Mouse (Mus musculus) kidney, embryonic 15.5 days (tissue): ENCODE data around the gene Fam151a. TPM values are rescaled to one million over a fixed set of nuclear protein-coding genes. Genes with fewer than 3 reads are reported as not detected.
"Not testable (repeated sequence)": the region's sequence is repeated elsewhere in the genome, so short reads cannot be mapped to it uniquely, and the experiment has no call there.

Experiments
- ATAC-seq: fragments of 200-750 bp; cut with Nextera tagmentation; replicated peaks from 2 replicates; pipeline ENCODE4 v1.8.0; 2017; ENCODE audit warnings: moderate TSS enrichment; ENCODE audit not compliant: low FRiP score
- H3K27ac ChIP-seq: fragments of 300-500 bp; sonication (generic); 2 replicates; pipeline ENCODE4 v1.5.1; 2015; ENCODE audit warnings: mild to moderate bottlenecking, inconsistent platforms
- H3K27me3 ChIP-seq: fragments of 300-500 bp; sonication (generic); 2 replicates; pipeline ENCODE4 v1.6.1; 2015; ENCODE audit warnings: inconsistent platforms
- H3K36me3 ChIP-seq: fragments of 300-500 bp; sonication (generic); 2 replicates; pipeline ENCODE4 v1.6.1; 2015; ENCODE audit warnings: inconsistent platforms
- H3K4me1 ChIP-seq: fragments of 300-500 bp; sonication (generic); 2 replicates; pipeline ENCODE4 v1.6.1; 2015; ENCODE audit warnings: inconsistent platforms
- H3K4me2 ChIP-seq: fragments of 300-500 bp; sonication (generic); 2 replicates; pipeline ENCODE4 v1.6.1; 2015; ENCODE audit warnings: moderate library complexity, mild to moderate bottlenecking, inconsistent platforms
- H3K4me3 ChIP-seq: fragments of 300-500 bp; sonication (generic); replicated peaks from 2 replicates; pipeline ENCODE4 v1.5.1; 2015; ENCODE audit warnings: mild to moderate bottlenecking, inconsistent platforms
- H3K9ac ChIP-seq: fragments of 300-500 bp; sonication (generic); 2 replicates; pipeline ENCODE4 v1.6.1; 2015; ENCODE audit warnings: mild to moderate bottlenecking, inconsistent platforms
- H3K9me3 ChIP-seq: fragments of 300-500 bp; sonication (generic); replicated peaks from 2 replicates; pipeline ENCODE4 v1.6.1; 2016; ENCODE audit warnings: inconsistent platforms
- WGBS: fragments of 180-500 bp; shearing (Covaris S2); methylation state at CpG from one replicate; pipeline ENCODE4 v1.1.7; 2015; ENCODE audit warnings: mixed read lengths; 5-methylcytosine and 5-hydroxymethylcytosine counted together
- polyA plus RNA-seq: library from polyadenylated mRNA; unstranded; fragments of >200 nt; fragmentation: Nextera tagmentation; extraction: Ambion mirVana; gene quantifications from 2 replicates; pipeline ENCODE4 v1.2.1, GENCODE M21; 2015

Gene Fam151a
- polyA plus RNA-seq, 1 experiment from 2014 or later: 5.3 TPM

GRCm38 (mm10) chr4:106778116-106778788 is 44.6 kb downstream of the Fam151a start:
- no peak overlapping the region for H3K9ac ChIP-seq
- WGBS: 44% methylated on average over 5 of the region's 5 CpGs
- peak overlapping the region; percentile 76 for H3K27ac ChIP-seq
- peak; percentile 92 for ATAC-seq
- peaks cover 42% of the 10 kb centered on the region for H3K4me1 ChIP-seq
- no peaks in the 10 kb centered on the region for H3K27me3 ChIP-seq
- H3K4me2 ChIP-seq: no peak overlapping the region
- no peak overlapping the region for H3K4me3 ChIP-seq
- H3K9me3 ChIP-seq: no peaks in the 10 kb centered on the region
- no peaks in the 10 kb centered on the region for H3K36me3 ChIP-seq

DNA sequence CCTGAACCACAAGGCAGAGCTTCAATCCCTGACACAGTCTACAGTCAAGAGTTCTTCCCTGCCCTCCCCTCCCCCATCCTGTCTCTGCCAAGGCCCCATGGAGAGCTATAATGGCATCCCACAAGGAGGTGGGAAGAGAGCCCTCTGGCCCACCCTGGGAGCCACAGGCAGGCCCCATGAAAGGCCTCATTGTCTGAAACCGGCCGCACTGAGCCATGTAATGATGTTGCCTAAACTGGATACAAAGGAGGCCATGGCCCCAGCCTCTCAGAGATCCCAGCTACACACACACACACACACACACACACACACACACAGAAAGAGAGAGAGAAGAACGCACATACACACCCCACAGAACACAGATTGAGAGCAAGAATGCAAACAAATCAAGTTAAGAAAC is 46.4 kb downstream of the Fam151a start:
- no peaks in the 10 kb centered on the region for H3K36me3 ChIP-seq
- no peak overlapping the region for H3K4me3 ChIP-seq
- H3K4me1 ChIP-seq: peaks cover 47% of the 10 kb centered on the region
- H3K9ac ChIP-seq: no peak overlapping the region
- ATAC-seq: peak; percentile 22; the same call in 1 of the 2 replicates
- WGBS: 34% methylated on average over 3 of the region's 3 CpGs
- H3K9me3 ChIP-seq: no peaks in the 10 kb centered on the region
- H3K27me3 ChIP-seq: no peaks in the 10 kb centered on the region
- H3K27ac ChIP-seq: peak overlapping the region; percentile 51
- H3K4me2 ChIP-seq: no peak overlapping the region

DNA sequence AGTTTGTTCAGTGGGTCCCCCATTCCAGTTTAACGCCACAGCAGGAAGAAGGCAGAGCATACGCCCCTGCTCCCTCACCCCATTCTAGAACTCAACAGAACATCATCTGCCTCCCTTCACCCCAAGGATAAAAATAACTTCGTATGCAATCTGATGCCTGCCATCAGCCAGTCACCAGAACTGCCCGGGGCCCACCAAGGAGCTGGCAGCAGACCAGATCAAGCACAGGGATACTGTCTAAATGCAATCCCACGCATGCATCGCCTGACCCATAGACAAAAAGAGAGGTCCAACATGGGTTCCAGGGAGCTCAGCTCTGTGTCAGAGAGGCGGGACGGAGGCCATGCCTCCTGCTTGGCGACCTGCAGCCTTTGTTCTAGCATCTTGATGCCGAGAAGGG is 49.4 kb downstream of the Fam151a start:
- ATAC-seq: no peak
- Histone ChIP-seq H3K4me2 (no peak overlapping the region), H3K36me3 (no peaks in the 10 kb centered on the region), H3K27me3 (no peaks in the 10 kb centered on the region), H3K4me3 (no peak overlapping the region), H3K27ac (no peak overlapping the region), H3K9me3 (no peaks in the 10 kb centered on the region), H3K9ac (no peak overlapping the region), H3K4me1 (peaks cover 64% of the 10 kb centered on the region)
- WGBS: 66% methylated on average over 10 of the region's 10 CpGs

- 90% methylated on average over 7 of the region's 7 CpGs for WGBS
- no peak overlapping the region for H3K9ac ChIP-seq
- H3K27ac ChIP-seq: 0 out of 2 replicates have a peak overlapping the region, but pooled peaks have one; percentile 91
- H3K4me2 ChIP-seq: no peak overlapping the region
- no peaks in the 10 kb centered on the region for H3K9me3 ChIP-seq
- H3K36me3 ChIP-seq: no peaks in the 10 kb centered on the region
- H3K4me1 ChIP-seq: peaks cover 64% of the 10 kb centered on the region
- ATAC-seq: no peak
- H3K4me3 ChIP-seq: no peak overlapping the region
- no peaks in the 10 kb centered on the region for H3K27me3 ChIP-seq
Observed at GRCm38 (mm10) chr4:106784806-106785205, 51.1 kb downstream of the Fam151a start.

DNA sequence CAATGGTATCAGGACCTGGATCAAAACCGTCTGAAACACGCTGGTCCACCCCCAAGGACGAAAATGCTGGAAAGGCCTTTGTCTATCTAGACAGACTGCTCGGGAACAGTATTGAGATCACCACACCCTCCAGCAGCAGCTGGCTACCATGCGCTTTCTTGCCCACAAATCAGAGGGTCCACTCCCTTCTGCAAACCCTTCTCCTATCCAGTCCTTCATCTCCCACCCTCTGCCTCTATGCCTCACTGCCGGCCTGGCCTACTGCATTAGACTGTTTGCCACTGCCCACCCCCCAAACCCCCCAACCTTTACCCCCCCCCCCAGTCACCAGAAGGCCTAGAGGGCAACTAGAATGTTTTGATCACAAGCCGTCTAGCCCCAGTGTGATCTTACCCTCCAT is 51.7 kb downstream of the Fam151a start:
- no peaks in the 10 kb centered on the region for H3K36me3 ChIP-seq
- no peak for ATAC-seq
- H3K4me3 ChIP-seq: no peak overlapping the region
- no peak overlapping the region for H3K9ac ChIP-seq
- 60% methylated on average over 7 of the region's 7 CpGs for WGBS
- H3K27ac ChIP-seq: peak overlapping the region; percentile 91; the same call in 1 of the 2 replicates
- H3K4me2 ChIP-seq: no peak overlapping the region
- H3K27me3 ChIP-seq: no peaks in the 10 kb centered on the region
- no peaks in the 10 kb centered on the region for H3K9me3 ChIP-seq
- peaks cover 66% of the 10 kb centered on the region for H3K4me1 ChIP-seq

DNA sequence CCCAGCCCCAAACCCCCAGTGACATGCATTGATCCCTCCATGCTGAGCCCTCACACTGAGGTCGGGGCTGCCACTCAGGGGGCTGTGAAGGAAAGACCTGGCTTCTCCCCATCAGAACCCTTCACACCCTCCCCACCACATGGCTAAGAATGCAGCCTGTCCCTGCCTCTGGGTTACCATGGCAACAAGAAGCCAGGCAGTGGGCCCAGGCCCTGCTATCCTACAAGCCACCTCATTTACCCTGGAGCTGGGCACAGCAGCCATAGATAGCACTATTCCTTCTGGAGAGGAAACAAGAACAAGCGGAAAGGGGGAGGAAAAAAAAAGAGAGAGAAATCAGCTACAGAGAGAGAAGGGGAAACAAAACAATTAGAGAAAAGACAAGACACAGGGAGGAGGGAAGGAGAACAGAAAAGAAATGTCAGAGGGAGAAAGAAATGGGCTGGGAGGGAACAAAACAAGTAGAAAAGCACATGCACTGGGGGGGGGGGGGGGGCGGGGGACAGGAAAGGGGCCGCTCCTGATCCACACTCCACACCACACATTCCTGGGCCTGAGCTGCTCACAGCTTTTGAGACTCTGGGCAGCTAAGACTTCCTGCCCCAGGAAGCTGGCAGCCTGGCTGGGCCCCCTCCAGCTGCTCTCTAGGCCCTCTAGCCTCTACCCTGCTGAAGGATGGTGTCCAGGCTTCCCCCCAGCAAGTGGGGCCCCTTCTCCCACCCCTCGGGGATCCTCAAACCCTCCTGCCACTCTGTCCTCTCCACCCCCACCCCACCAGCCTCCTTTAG is 52.3 kb downstream of the Fam151a start:
- ATAC-seq: peak; percentile 67
- no peaks in the 10 kb centered on the region for H3K27me3 ChIP-seq
- 13% methylated on average over 4 of the region's 5 CpGs for WGBS
- H3K27ac ChIP-seq: peak overlapping the region; percentile 91
- peaks cover 62% of the 10 kb centered on the region for H3K4me1 ChIP-seq
- no peaks in the 10 kb centered on the region for H3K36me3 ChIP-seq
- no peak overlapping the region for H3K4me3 ChIP-seq
- 0 out of 2 replicates have a peak overlapping the region, but pooled peaks have one; percentile 21 for H3K9ac ChIP-seq
- H3K4me2 ChIP-seq: no peak overlapping the region
- no peaks in the 10 kb centered on the region for H3K9me3 ChIP-seq

DNA sequence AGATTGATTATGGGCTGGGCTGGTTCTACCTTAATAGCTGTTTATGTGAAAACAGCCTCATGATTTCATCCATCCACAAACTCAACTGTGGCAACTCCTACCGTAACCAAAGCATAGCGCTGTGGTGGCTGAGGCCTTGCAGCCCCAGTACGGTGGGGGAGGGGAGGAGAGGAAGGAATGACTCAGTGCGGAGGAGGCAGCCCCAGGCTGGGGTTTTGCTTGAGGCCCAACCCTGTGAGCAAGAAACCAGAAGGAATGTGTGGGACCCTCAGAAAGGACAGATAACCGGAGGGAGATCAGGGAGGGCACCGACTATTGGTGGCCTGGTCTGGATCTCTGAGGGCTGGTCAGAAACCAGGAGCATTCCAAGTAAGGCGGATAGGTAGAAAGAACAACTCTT is 54.1 kb downstream of the Fam151a start:
- H3K27ac ChIP-seq: peak overlapping the region; percentile 91; the same call in 1 of the 2 replicates

DNA sequence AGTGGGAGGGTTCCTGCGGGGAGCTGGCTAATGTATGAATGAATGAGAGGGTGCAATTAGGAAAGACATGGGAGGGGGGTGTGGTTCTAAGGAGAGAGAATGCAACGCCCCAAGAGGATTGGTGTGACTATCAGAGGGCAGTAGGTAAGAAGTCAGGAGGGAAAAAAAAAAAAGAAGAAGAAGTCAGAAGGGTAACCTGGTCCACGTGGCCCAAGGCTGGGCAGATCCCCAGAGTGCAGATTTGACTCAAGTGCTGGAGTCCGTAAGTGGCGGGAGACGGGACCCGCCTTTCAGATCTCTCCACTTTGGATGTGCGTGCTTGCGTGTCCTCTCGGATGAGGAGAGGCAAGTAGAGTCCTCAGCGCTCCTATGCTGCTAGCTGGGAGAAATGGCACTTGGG is 54.9 kb downstream of the Fam151a start:
- H3K27ac ChIP-seq: peak overlapping the region; percentile 27; the same call in 1 of the 2 replicates
- WGBS: 86% methylated on average over 11 of the region's 11 CpGs
- peaks cover 55% of the 10 kb centered on the region for H3K4me1 ChIP-seq
- no peaks in the 10 kb centered on the region for H3K9me3 ChIP-seq
- H3K27me3 ChIP-seq: no peaks in the 10 kb centered on the region
- no peak overlapping the region for H3K9ac ChIP-seq
- ATAC-seq: no peak
- no peak overlapping the region for H3K4me3 ChIP-seq
- no peak overlapping the region for H3K4me2 ChIP-seq
- no peaks in the 10 kb centered on the region for H3K36me3 ChIP-seq

More for the DNA sequence above, 54.1 kb downstream of the Fam151a start:
- 36% methylated on average over 7 of the region's 7 CpGs for WGBS
- no peaks in the 10 kb centered on the region for H3K27me3 ChIP-seq
- H3K4me3 ChIP-seq: no peak overlapping the region
- ATAC-seq: 0 out of 2 replicates have a peak, but pooled peaks have one; percentile 31
- no peak overlapping the region for H3K4me2 ChIP-seq
- no peaks in the 10 kb centered on the region for H3K9me3 ChIP-seq
- no peak overlapping the region for H3K9ac ChIP-seq
- H3K4me1 ChIP-seq: peaks cover 59% of the 10 kb centered on the region
- no peaks in the 10 kb centered on the region for H3K36me3 ChIP-seq

DNA sequence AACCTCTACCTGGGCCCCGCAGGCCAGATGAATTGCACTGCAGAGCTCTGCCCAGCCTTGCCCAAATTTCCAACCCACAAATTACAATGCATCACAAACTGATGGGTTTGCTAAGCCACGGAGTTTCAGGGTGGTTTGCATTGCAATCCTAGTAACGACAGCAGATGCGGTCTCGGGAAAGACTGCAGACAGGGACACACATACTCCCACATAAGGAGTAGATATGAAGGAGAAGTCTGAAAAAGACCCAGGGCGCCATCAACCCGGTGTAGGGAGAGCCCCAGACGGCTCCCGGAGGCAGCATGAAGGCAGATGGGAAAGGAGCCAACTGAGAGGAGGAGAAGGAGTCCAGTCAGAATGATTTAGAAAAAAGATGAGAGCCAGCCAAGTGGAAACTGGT is 56.0 kb downstream of the Fam151a start:
- H3K27me3 ChIP-seq: no peaks in the 10 kb centered on the region
- no peak overlapping the region for H3K4me3 ChIP-seq
- ATAC-seq: no peak
- no peaks in the 10 kb centered on the region for H3K36me3 ChIP-seq
- peak overlapping the region; percentile 59 for H3K27ac ChIP-seq
- no peaks in the 10 kb centered on the region for H3K9me3 ChIP-seq
- no peak overlapping the region for H3K9ac ChIP-seq
- 22% methylated on average over 9 of the region's 9 CpGs for WGBS
- no peak overlapping the region for H3K4me2 ChIP-seq
- H3K4me1 ChIP-seq: peaks cover 54% of the 10 kb centered on the region

DNA sequence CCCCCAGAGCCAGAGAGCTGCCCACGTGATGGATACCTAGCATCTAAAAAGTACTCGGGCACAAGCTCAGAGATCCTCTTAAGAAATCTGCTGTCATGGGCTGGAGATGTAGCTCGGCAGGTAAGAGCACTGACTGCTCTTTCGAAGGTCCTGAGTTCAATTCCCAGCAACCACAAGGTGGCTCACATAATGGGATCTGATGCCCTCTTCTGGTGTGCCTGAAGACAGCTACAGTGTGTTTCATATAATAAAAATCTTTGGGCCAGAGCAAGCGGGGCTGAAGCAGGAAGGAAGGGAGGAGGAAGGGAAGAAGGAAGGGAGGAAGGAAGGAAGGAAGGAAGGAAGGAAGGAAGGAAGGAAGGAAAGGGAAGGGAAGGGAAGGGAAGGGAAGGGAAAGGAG is 56.5 kb downstream of the Fam151a start:
- H3K4me1 ChIP-seq: peaks cover 50% of the 10 kb centered on the region
- not testable (repeated sequence) for H3K27ac ChIP-seq, H3K36me3 ChIP-seq, ATAC-seq, H3K9me3 ChIP-seq, H3K9ac ChIP-seq, H3K4me2 ChIP-seq, H3K27me3 ChIP-seq, H3K4me3 ChIP-seq
- 79% methylated on average over 5 of the region's 5 CpGs for WGBS

- Histone ChIP-seq H3K27me3 (no peaks in the 10 kb centered on the region), H3K27ac (no peak overlapping the region), H3K4me2 (no peak overlapping the region), H3K4me3 (no peak overlapping the region), H3K9me3 (no peaks in the 10 kb centered on the region), H3K9ac (no peak overlapping the region), H3K36me3 (no peaks in the 10 kb centered on the region), H3K4me1 (peaks cover 42% of the 10 kb centered on the region)
- 85% methylated on average over 1 of the region's 1 CpGs for WGBS
- no peak for ATAC-seq
Observed at GRCm38 (mm10) chr4:106790938-106791337, 57.2 kb downstream of the Fam151a start.

GRCm38 (mm10) chr4:106792276-106792675 is 58.6 kb downstream of the Fam151a start:
- H3K27me3 ChIP-seq: no peaks in the 10 kb centered on the region
- no peak overlapping the region for H3K9ac ChIP-seq
- peaks cover 29% of the 10 kb centered on the region for H3K4me1 ChIP-seq
- H3K4me2 ChIP-seq: no peak overlapping the region
- H3K36me3 ChIP-seq: no peaks in the 10 kb centered on the region
- no peak overlapping the region for H3K4me3 ChIP-seq
- no peaks in the 10 kb centered on the region for H3K9me3 ChIP-seq
- no peak overlapping the region for H3K27ac ChIP-seq
- ATAC-seq: no peak
